Mouse (Mus musculus) brain, embryonic 14.5 days (tissue): ENCODE results near the gene Cntn5.

Source experiments
- CTCF ChIP-seq: fragments of 200-500 bp; IDR thresholded peaks from 2 replicates; pipeline ENCODE4 v1.5.1; 2012; ENCODE audit warnings: inconsistent platforms, mild to moderate bottlenecking, moderate library complexity, borderline replicate concordance; ENCODE audit not compliant: insufficient read depth, insufficient read length; ENCODE audit errors: extremely low read depth
- POLR2A ChIP-seq: fragments of 200-500 bp; IDR thresholded peaks from 2 replicates; pipeline ENCODE4 v1.6.1; 2012; ENCODE audit warnings: mild to moderate bottlenecking, inconsistent platforms, borderline replicate concordance; ENCODE audit not compliant: poor library complexity, insufficient read depth, insufficient read length, severe bottlenecking; ENCODE audit errors: extremely low read depth

- TF ChIP-seq CTCF, result no peak
- TF ChIP-seq POLR2A, result no peak
Observed at GRCm38 (mm10) chr9:9707766-9708165, 1196.8 kb downstream of the Cntn5 start.
